Mouse (Mus musculus): ENCODE data around the gene Ehf.

Ehf gene

GRCm38 (mm10) chr2:103215801-103216200 lies 87.3 kb downstream of the Ehf start:
- DNase-seq (ENCODE audit: inconsistent age in 2 of 2, low spot score in 1 of 2): no peak

GRCm38 (mm10) chr2:103214861-103215260 lies 88.2 kb downstream of the Ehf start:
- DNase-seq (ENCODE audit: inconsistent age in 2 of 2, low spot score in 1 of 2): no peak

GRCm38 (mm10) chr2:103213547-103213946 lies 89.5 kb downstream of the Ehf start:
- no peak for DNase-seq (ENCODE audit: inconsistent age in 2 of 2, low spot score in 1 of 2)
